Mouse (Mus musculus): ENCODE measurements around the gene Gm49361. TPM values are rescaled to one million over a fixed set of nuclear protein-coding genes. Genes with fewer than 3 reads are reported as not detected.

Gene Gm49361
- total RNA-seq, 1 experiment: not detected

DNA sequence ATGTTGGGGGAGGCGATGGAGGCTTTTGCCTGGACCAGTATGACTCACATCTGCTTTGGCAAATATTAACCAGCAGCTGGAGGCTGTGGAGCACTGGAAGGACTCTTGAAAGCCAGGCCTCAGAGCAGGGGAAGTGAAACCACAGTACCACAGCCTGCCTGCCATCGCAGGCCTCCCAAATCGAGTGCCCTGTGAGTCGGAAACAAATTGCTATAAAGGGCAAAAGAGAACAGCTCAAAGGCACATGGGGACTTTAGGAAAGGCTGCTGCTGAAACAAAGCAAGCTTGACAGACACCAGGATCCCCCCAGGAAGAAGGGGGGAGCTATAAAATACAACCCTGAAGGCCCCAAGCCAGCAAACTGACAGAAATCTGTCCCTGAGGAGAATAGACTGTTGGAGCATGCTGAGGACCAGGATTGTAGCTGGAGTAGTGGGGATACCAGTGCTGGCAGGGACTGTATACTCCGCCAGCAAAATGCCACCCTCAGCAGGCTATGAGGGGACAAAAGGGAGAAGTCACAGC, 15.9 kb downstream of the Gm49361 start:
- TF ChIP-seq ZNF384 (IDR thresholded peaks at IDR 0.05; ENCODE audit: low read depth, low read length) (no peak), MAFK (IDR thresholded peaks at IDR 0.05; ENCODE audit: insufficient read depth, low read depth, low read length) (no peak), CHD2 (IDR thresholded peaks at IDR 0.05; ENCODE audit: low read depth, low read length) (no peak), HCFC1 (IDR thresholded peaks at IDR 0.05; ENCODE audit: borderline replicate concordance, insufficient read depth, low read length) (no peak), ZC3H11A (IDR thresholded peaks at IDR 0.05; ENCODE audit: borderline replicate concordance, low read depth, low read length) (no peak)
- DNase-seq (ENCODE audit: low read depth, low spot score): no peak

DNA sequence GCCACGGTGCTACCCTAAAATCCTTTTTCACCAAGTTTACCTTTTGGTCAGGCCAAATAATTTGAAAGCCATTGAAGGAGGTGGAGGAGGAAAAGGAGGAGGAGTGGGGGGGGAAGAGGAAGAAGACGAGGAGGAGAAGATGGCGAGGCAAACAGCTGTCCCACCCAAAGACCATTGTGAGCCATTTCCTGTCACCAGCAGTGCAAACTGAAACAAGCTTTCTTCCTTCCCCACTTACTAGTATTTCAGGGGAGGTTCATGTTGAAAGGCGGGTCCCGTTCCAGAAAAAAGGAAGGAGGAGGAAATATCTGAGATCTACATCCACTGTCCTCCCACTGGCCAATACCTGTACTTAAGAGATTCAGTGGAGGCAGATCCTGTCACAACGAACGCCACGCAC, 16.5 kb downstream of the Gm49361 start:
- H3K4me1 ChIP-seq (ENCODE audit: control insufficient read depth in 2 of 2, insufficient read depth in 2 of 2, low read length in 2 of 2, poor library complexity in 1 of 2): peaks cover 7 to 28% of the 10 kb centered on the region in 2 experiments
- DNase-seq (ENCODE audit: low read depth, low spot score): no peak
- no peak for TF ChIP-seq ZC3H11A (IDR thresholded peaks at IDR 0.05; ENCODE audit: borderline replicate concordance, low read depth, low read length)
- no peak for TF ChIP-seq HCFC1 (IDR thresholded peaks at IDR 0.05; ENCODE audit: borderline replicate concordance, insufficient read depth, low read length)
- in situ Hi-C loops (cut with MboI; ENCODE audit: low sequenced_read_pairs in 2 of 2, unreplicated experiment in 2 of 2): no loop called here
- no peaks in the 10 kb centered on the region for H3K9me3 ChIP-seq (ENCODE audit: control insufficient read depth, insufficient read depth, low read depth, low read length)
- no peak overlapping the region for H3K27ac ChIP-seq (ENCODE audit: insufficient read depth, low read depth, low read length, poor library complexity, severe bottlenecking)
- H3K9ac ChIP-seq (ENCODE audit: insufficient read depth, low read depth, low read length, poor library complexity, severe bottlenecking): 0 out of 2 replicates have a peak overlapping the region, but pooled peaks have one; percentile 15
- H3K4me3 ChIP-seq (ENCODE audit: insufficient read depth in 1 of 2, low read depth in 1 of 2, low read length in 2 of 2, poor library complexity in 1 of 2, severe bottlenecking in 1 of 2): no peak overlapping the region
- no peaks in the 10 kb centered on the region for H3K36me3 ChIP-seq (ENCODE audit: control insufficient read depth, insufficient read depth, low read length, poor library complexity, severe bottlenecking)

More for the DNA sequence above, 15.9 kb downstream of the Gm49361 start:
- in situ Hi-C loops (cut with MboI; ENCODE audit: low sequenced_read_pairs in 2 of 2, unreplicated experiment in 2 of 2): no loop called here
- Histone ChIP-seq H3K36me3 (ENCODE audit: control insufficient read depth, insufficient read depth, low read length, poor library complexity, severe bottlenecking) (no peaks in the 10 kb centered on the region), H3K9ac (ENCODE audit: insufficient read depth, low read depth, low read length, poor library complexity, severe bottlenecking) (no peak overlapping the region), H3K27ac (ENCODE audit: insufficient read depth, low read depth, low read length, poor library complexity, severe bottlenecking) (no peak overlapping the region), H3K4me1 (ENCODE audit: control insufficient read depth in 2 of 2, insufficient read depth in 2 of 2, low read length in 2 of 2, poor library complexity in 1 of 2) (peaks cover 7 to 28% of the 10 kb centered on the region in 2 experiments), H3K4me3 (ENCODE audit: insufficient read depth in 1 of 2, low read depth in 1 of 2, low read length in 2 of 2, poor library complexity in 1 of 2, severe bottlenecking in 1 of 2) (no peak overlapping the region), H3K9me3 (ENCODE audit: control insufficient read depth, insufficient read depth, low read depth, low read length) (no peaks in the 10 kb centered on the region)

DNA sequence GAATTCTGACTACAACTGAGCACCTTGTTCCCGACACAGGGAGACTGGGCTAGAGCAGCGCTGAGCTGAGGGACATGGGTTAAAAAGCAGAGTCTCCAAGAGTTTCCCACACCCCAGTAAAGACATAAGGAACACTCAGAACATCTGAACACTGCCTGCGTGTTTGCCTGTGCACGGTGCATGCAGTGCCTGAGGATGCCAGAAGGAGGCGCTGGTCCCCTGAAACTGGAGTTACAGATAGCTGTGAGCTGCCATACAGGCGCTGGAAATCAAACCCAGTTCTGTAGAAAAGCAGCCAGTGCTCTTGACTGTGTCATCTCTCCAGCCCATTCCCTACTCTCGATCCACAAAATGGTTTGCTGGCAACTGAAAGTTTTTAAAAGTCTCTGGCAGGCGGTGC, 19.7 kb downstream of the Gm49361 start:
- DNase-seq (ENCODE audit: low read depth, low spot score): no peak
- TF ChIP-seq ZC3H11A (IDR thresholded peaks at IDR 0.05; ENCODE audit: borderline replicate concordance, low read depth, low read length) (peak; percentile 67; the same call in 1 of the 2 replicates), MAFK (IDR thresholded peaks at IDR 0.05; ENCODE audit: insufficient read depth, low read depth, low read length) (no peak)
- no peaks in the 10 kb centered on the region for H3K36me3 ChIP-seq (ENCODE audit: control insufficient read depth, insufficient read depth, low read length, poor library complexity, severe bottlenecking)

DNA sequence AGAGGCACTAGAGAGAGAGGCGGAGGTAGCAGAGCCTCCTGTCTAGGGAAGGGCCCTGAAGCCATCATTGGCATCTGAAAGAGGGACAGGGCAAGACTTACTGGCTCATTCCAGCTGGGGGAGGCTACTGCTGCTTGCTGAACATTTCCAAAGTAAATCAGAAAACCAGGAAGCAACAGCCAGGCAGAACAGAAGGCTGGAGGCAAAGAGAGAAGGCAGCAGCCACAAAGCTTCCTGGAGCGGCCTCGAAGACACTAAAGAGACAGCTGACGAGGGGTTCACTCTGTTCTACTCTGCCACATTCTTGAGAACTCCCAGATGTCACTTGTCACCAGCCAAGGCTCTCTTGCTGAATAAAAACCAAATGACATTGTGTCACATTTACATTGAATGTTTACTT, 21.4 kb downstream of the Gm49361 start:
- in situ Hi-C loops (cut with MboI; ENCODE audit: low sequenced_read_pairs in 2 of 2, unreplicated experiment in 2 of 2): no loop called here
- peaks cover 0 to 3% of the 10 kb centered on the region in 2 experiments; a peak in 2 of 4 replicates for H3K4me1 ChIP-seq (ENCODE audit: control insufficient read depth in 2 of 2, insufficient read depth in 2 of 2, low read length in 2 of 2, poor library complexity in 1 of 2)
- no peak for DNase-seq (ENCODE audit: low read depth, low spot score)
- H3K4me3 ChIP-seq (ENCODE audit: insufficient read depth in 1 of 2, low read depth in 1 of 2, low read length in 2 of 2, poor library complexity in 1 of 2, severe bottlenecking in 1 of 2): no peak overlapping the region
- TF ChIP-seq HCFC1 (IDR thresholded peaks at IDR 0.05; ENCODE audit: borderline replicate concordance, insufficient read depth, low read length): no peak
- no peak for TF ChIP-seq ZC3H11A (IDR thresholded peaks at IDR 0.05; ENCODE audit: borderline replicate concordance, low read depth, low read length)
- no peak for TF ChIP-seq CHD2 (IDR thresholded peaks at IDR 0.05; ENCODE audit: low read depth, low read length)
- no peak for TF ChIP-seq ZNF384 (IDR thresholded peaks at IDR 0.05; ENCODE audit: low read depth, low read length)
- TF ChIP-seq MAFK (IDR thresholded peaks at IDR 0.05; ENCODE audit: insufficient read depth, low read depth, low read length): no peak
- H3K27ac ChIP-seq (ENCODE audit: insufficient read depth, low read depth, low read length, poor library complexity, severe bottlenecking): no peak overlapping the region
- no peak overlapping the region for H3K9ac ChIP-seq (ENCODE audit: insufficient read depth, low read depth, low read length, poor library complexity, severe bottlenecking)
- H3K9me3 ChIP-seq (ENCODE audit: control insufficient read depth, insufficient read depth, low read depth, low read length): no peaks in the 10 kb centered on the region
- H3K36me3 ChIP-seq (ENCODE audit: control insufficient read depth, insufficient read depth, low read length, poor library complexity, severe bottlenecking): no peaks in the 10 kb centered on the region

More for the DNA sequence above, 19.7 kb downstream of the Gm49361 start:
- Histone ChIP-seq H3K4me1 (ENCODE audit: control insufficient read depth in 2 of 2, insufficient read depth in 2 of 2, low read length in 2 of 2, poor library complexity in 1 of 2) (peaks cover 0 to 17% of the 10 kb centered on the region in 2 experiments; a peak in 2 of 4 replicates), H3K4me3 (ENCODE audit: insufficient read depth in 1 of 2, low read depth in 1 of 2, low read length in 2 of 2, poor library complexity in 1 of 2, severe bottlenecking in 1 of 2) (no peak overlapping the region), H3K9me3 (ENCODE audit: control insufficient read depth, insufficient read depth, low read depth, low read length) (no peaks in the 10 kb centered on the region), H3K27ac (ENCODE audit: insufficient read depth, low read depth, low read length, poor library complexity, severe bottlenecking) (no peak overlapping the region), H3K9ac (ENCODE audit: insufficient read depth, low read depth, low read length, poor library complexity, severe bottlenecking) (peak overlapping the region; percentile 50; the same call in 1 of the 2 replicates)
- in situ Hi-C loops (cut with MboI; ENCODE audit: low sequenced_read_pairs in 2 of 2, unreplicated experiment in 2 of 2): no loop called here

DNA sequence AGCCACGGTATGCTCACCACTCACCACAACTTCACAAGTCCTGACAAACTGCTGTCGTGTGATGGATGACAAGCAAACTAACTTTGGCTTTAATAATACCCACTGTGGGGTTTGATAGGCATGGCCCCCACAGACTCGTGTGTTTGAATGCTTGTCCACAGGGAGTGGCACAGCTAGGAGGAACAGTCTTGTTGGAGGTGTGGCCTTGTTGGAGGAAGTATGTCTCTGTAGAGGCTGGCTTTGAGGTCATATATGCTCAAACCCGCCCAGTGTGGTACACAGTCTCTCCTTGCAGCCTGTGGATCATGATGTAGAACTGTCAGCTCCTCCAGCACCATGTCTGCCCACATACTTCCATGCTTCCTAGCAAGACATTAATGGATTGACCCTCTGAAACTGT, 27.7 kb downstream of the Gm49361 start:
- H3K9ac ChIP-seq (ENCODE audit: insufficient read depth, low read depth, low read length, poor library complexity, severe bottlenecking): no peak overlapping the region
- H3K4me3 ChIP-seq (ENCODE audit: insufficient read depth in 1 of 2, low read depth in 1 of 2, low read length in 2 of 2, poor library complexity in 1 of 2, severe bottlenecking in 1 of 2): no peak overlapping the region
- H3K36me3 ChIP-seq (ENCODE audit: control insufficient read depth, insufficient read depth, low read length, poor library complexity, severe bottlenecking): no peaks in the 10 kb centered on the region; the same call in 1 of the 2 replicates
- no peak for DNase-seq (ENCODE audit: low read depth, low spot score)
- H3K9me3 ChIP-seq (ENCODE audit: control insufficient read depth, insufficient read depth, low read depth, low read length): no peaks in the 10 kb centered on the region
- in situ Hi-C loops (cut with MboI; ENCODE audit: low sequenced_read_pairs in 2 of 2, unreplicated experiment in 2 of 2): no loop called here
- H3K4me1 ChIP-seq (ENCODE audit: control insufficient read depth in 2 of 2, insufficient read depth in 2 of 2, low read length in 2 of 2, poor library complexity in 1 of 2): peaks cover 0 to 4% of the 10 kb centered on the region in 2 experiments; a peak in 1 of 4 replicates
- TF ChIP-seq HCFC1 (IDR thresholded peaks at IDR 0.05; ENCODE audit: borderline replicate concordance, insufficient read depth, low read length): no peak
- TF ChIP-seq CHD2 (IDR thresholded peaks at IDR 0.05; ENCODE audit: low read depth, low read length): no peak
- TF ChIP-seq ZNF384 (IDR thresholded peaks at IDR 0.05; ENCODE audit: low read depth, low read length): no peak
- no peak for TF ChIP-seq ZC3H11A (IDR thresholded peaks at IDR 0.05; ENCODE audit: borderline replicate concordance, low read depth, low read length)
- TF ChIP-seq MAFK (IDR thresholded peaks at IDR 0.05; ENCODE audit: insufficient read depth, low read depth, low read length): no peak
- H3K27ac ChIP-seq (ENCODE audit: insufficient read depth, low read depth, low read length, poor library complexity, severe bottlenecking): no peak overlapping the region

Measured in ES-E14 (cell line).